Mouse (Mus musculus): ENCODE results near the gene Ankrd22.

- TF ChIP-seq CTCF (conservative IDR thresholded peaks at IDR 0.05; ENCODE audit: low read length) (no peak), POU5F1 (IDR thresholded peaks at IDR 0.05; ENCODE audit: borderline replicate concordance, low read length) (no peak)
These were observed 13.3 kb upstream of the Ankrd22 start for GRCm38 (mm10) chr19:34179136-34179535.
